Mouse (Mus musculus) stomach, postnatal 0 days (tissue): ENCODE measurements around the gene Anxa4. TPM values are rescaled to one million over a fixed set of nuclear protein-coding genes. Genes with fewer than 3 reads are reported as not detected.

Source experiments
- ATAC-seq: fragments of 200-750 bp; cut with Nextera tagmentation; 2 replicates; pipeline ENCODE4 v1.8.0; 2017; ENCODE audit not compliant: low FRiP score, low TSS enrichment
- DNase-seq: peaks from one replicate; pipeline ENCODE4 v3.0.0-alpha.2; 2016; ENCODE audit warnings: low spot score
- H3K27ac ChIP-seq: fragments of 300-500 bp; sonication (generic); replicated peaks from 2 replicates; pipeline ENCODE4 v1.5.1; 2014; ENCODE audit warnings: mild to moderate bottlenecking, control low read depth
- H3K27me3 ChIP-seq: fragments of 300-500 bp; sonication (generic); 2 replicates; pipeline ENCODE4 v1.6.1; 2014; ENCODE audit warnings: low read length; ENCODE audit not compliant: control insufficient read depth, insufficient read depth
- H3K36me3 ChIP-seq: fragments of 300-500 bp; sonication (generic); 2 replicates; pipeline ENCODE4 v1.6.1; 2014; ENCODE audit warnings: low read length, mixed read lengths; ENCODE audit not compliant: control insufficient read depth, insufficient read depth
- H3K4me1 ChIP-seq: fragments of 300-500 bp; sonication (generic); replicated peaks from 2 replicates; pipeline ENCODE4 v1.6.1; 2014; ENCODE audit warnings: antibody characterized with exemption; ENCODE audit not compliant: control insufficient read depth, insufficient read depth
- H3K4me2 ChIP-seq: fragments of 300-500 bp; sonication (generic); replicated peaks from 2 replicates; pipeline ENCODE4 v1.6.1; 2014; ENCODE audit warnings: low read depth, mild to moderate bottlenecking, control low read depth, moderate library complexity
- H3K4me3 ChIP-seq: fragments of 300-500 bp; sonication (generic); 2 replicates; pipeline ENCODE4 v1.5.1; 2014; ENCODE audit warnings: low read depth, low read length, control low read depth
- H3K9ac ChIP-seq: fragments of 300-500 bp; sonication (generic); 2 replicates; pipeline ENCODE4 v1.6.1; 2014; ENCODE audit warnings: mild to moderate bottlenecking, low read length, control low read depth, mixed read lengths
- H3K9me3 ChIP-seq: fragments of 300-500 bp; sonication (generic); 2 replicates; pipeline ENCODE4 v1.6.1; 2016; ENCODE audit warnings: low read length; ENCODE audit not compliant: control insufficient read depth
- CTCF ChIP-seq: IDR thresholded peaks from 2 replicates; pipeline ENCODE4 v1.5.1; 2016; ENCODE audit warnings: antibody characterized with exemption, low read depth, mild to moderate bottlenecking, moderate library complexity
- EP300 ChIP-seq: optimal IDR thresholded peaks from 2 replicates; pipeline ENCODE3; 2016; ENCODE audit warnings: antibody characterized with exemption
- WGBS: fragments of 180-500 bp; shearing (Covaris S2); extraction: QIAGEN DNeasy Blood & Tissue Kit; methylation state at CpG from one replicate; pipeline ENCODE4 v1.1.7; 2014; 5-methylcytosine and 5-hydroxymethylcytosine counted together
- polyA plus RNA-seq: library from polyadenylated mRNA; unstranded; fragments of >200 nt; fragmentation: Nextera tagmentation; extraction: Ambion mirVana; gene quantifications from 2 replicates; pipeline ENCODE4 v1.2.1, GENCODE M21; 2015

The Anxa4 gene
- polyA plus RNA-seq, 1 experiment from 2014 or later = 114 TPM

GRCm38 (mm10) chr6:86696213-86696612 lies 97.2 kb downstream of the Anxa4 start:
- TF ChIP-seq CTCF (no peak), EP300 (no peak)

GRCm38 (mm10) chr6:86694465-86694864 lies 98.9 kb downstream of the Anxa4 start:
- no peak for TF ChIP-seq EP300
- peak; percentile 84 for TF ChIP-seq CTCF
- peaks cover 15% of the 10 kb centered on the region for H3K36me3 ChIP-seq
- H3K4me2 ChIP-seq = no peak overlapping the region
- H3K27me3 ChIP-seq = no peaks in the 10 kb centered on the region
- DNase-seq (peak; percentile 67), ATAC-seq (no peak)
- H3K9ac ChIP-seq = no peak overlapping the region
- H3K4me3 ChIP-seq = no peak overlapping the region
- H3K27ac ChIP-seq = no peak overlapping the region
- no peaks in the 10 kb centered on the region for H3K9me3 ChIP-seq
- no peaks in the 10 kb centered on the region for H3K4me1 ChIP-seq

More at GRCm38 (mm10) chr6:86696213-86696612, 97.2 kb downstream of the Anxa4 start:
- WGBS = 80% methylated on average over 10 of the region's 10 CpGs
- ATAC-seq = no peak
- H3K27ac ChIP-seq = no peak overlapping the region
- no peaks in the 10 kb centered on the region for H3K27me3 ChIP-seq
- no peaks in the 10 kb centered on the region for H3K9me3 ChIP-seq
- peaks cover 17% of the 10 kb centered on the region for H3K36me3 ChIP-seq
- DNase-seq = no peak
- no peak overlapping the region for H3K9ac ChIP-seq
- no peaks in the 10 kb centered on the region for H3K4me1 ChIP-seq
- H3K4me2 ChIP-seq = no peak overlapping the region
- H3K4me3 ChIP-seq = no peak overlapping the region

GRCm38 (mm10) chr6:86689671-86690070 lies 103.7 kb downstream of the Anxa4 start:
- Histone ChIP-seq H3K9me3 (no peaks in the 10 kb centered on the region), H3K4me1 (no peaks in the 10 kb centered on the region), H3K27ac (no peak overlapping the region), H3K27me3 (no peaks in the 10 kb centered on the region), H3K36me3 (0 out of 2 replicates have a peak, but pooled peaks cover 7% of the 10 kb centered on the region), H3K9ac (no peak overlapping the region), H3K4me3 (no peak overlapping the region), H3K4me2 (no peak overlapping the region)
- ATAC-seq = no peak
- 86% methylated on average over 3 of the region's 3 CpGs for WGBS
- DNase-seq = no peak
- TF ChIP-seq CTCF = no peak
- no peak for TF ChIP-seq EP300

GRCm38 (mm10) chr6:86686971-86687370 lies 106.4 kb downstream of the Anxa4 start:
- ATAC-seq (no peak), DNase-seq (no peak)
- H3K36me3 ChIP-seq = 0 out of 2 replicates have a peak, but pooled peaks cover 7% of the 10 kb centered on the region
- no peaks in the 10 kb centered on the region for H3K27me3 ChIP-seq
- H3K27ac ChIP-seq = no peak overlapping the region
- H3K4me2 ChIP-seq = no peak overlapping the region
- H3K9me3 ChIP-seq = no peaks in the 10 kb centered on the region
- no peak overlapping the region for H3K4me3 ChIP-seq
- TF ChIP-seq CTCF (no peak), EP300 (no peak)
- no peak overlapping the region for H3K9ac ChIP-seq
- H3K4me1 ChIP-seq = no peaks in the 10 kb centered on the region
- 77% methylated on average over 1 of the region's 1 CpGs for WGBS

Other genes starting within 250 kb of the Anxa4 start
- gene Asprv1, start 165.4 kb downstream of the Anxa4 start, polyA plus RNA-seq = 2,145 and 2,418 TPM in 2 replicates
- gene Mxd1, start 124.4 kb downstream of the Anxa4 start, polyA plus RNA-seq = 24.4 and 27.3 TPM in 2 replicates
- 82.7 and 90.8 TPM in 2 replicates for gene Snrnp27, start 109.1 kb downstream of the Anxa4 start, polyA plus RNA-seq
- gene Gmcl1, start 60.2 kb downstream of the Anxa4 start, polyA plus RNA-seq = 11.6 and 14.0 TPM in 2 replicates
- gene Aak1, start 55.9 kb upstream of the Anxa4 start, polyA plus RNA-seq = 5.6 and 5.8 TPM in 2 replicates
- 76.6 and 80.9 TPM in 2 replicates for gene Nfu1, start 215.7 kb upstream of the Anxa4 start, polyA plus RNA-seq
- 14.5 and 17.4 TPM in 2 replicates for gene Gfpt1, start 249.3 kb upstream of the Anxa4 start, polyA plus RNA-seq